8 mouse cellular contexts compared by ENCODE assay signal in genomic region chr11:116810983-116811901, GRCm38 (mm10). TPM values are rescaled to one million over a fixed set of nuclear protein-coding genes. Genes with fewer than 3 reads are reported as not detected.
DNase-seq lines count a peak whose midpoint lies in the region; ATAC-seq and TF ChIP-seq lines count a peak whose summit lies in the region.

No protein-coding gene starts in this region.

- 13% methylated on average over 29 of the region's 32 CpGs for WGBS in spleen, adult 2 months
- 19% methylated on average over 30 of the region's 32 CpGs for WGBS in heart, embryonic 12.5 days
- WGBS in midbrain, embryonic 15.5 days: 2% methylated on average over 29 of the region's 32 CpGs

- H3K4me1 ChIP-seq in spleen, adult 2 months (ENCODE audit: control insufficient read depth, insufficient read depth, insufficient read length): 0 out of 2 replicates have a peak, but pooled peaks cover 4% of the 10 kb centered on the region
- peaks cover 54% of the 10 kb centered on the region for H3K4me1 ChIP-seq in heart, embryonic 12.5 days (replicated peaks)
- peaks cover 68% of the 10 kb centered on the region for H3K4me1 ChIP-seq in midbrain, embryonic 15.5 days

- peak overlapping the region; percentile 47; the same call in 1 of the 2 replicates for H3K4me3 ChIP-seq in spleen, adult 2 months (ENCODE audit: extremely low read depth, insufficient read depth, insufficient read length)
- H3K4me3 ChIP-seq in heart, embryonic 12.5 days: peak overlapping the region; percentile 45
- H3K4me3 ChIP-seq in midbrain, embryonic 15.5 days: peak overlapping the region; percentile 32

- H3K27me3 ChIP-seq in spleen, adult 2 months (ENCODE audit: control insufficient read depth, insufficient read depth, low read length): no peaks in the 10 kb centered on the region; the same call in 1 of the 2 replicates
- H3K27me3 ChIP-seq in heart, embryonic 12.5 days (replicated peaks): peaks cover 10% of the 10 kb centered on the region
- no peaks in the 10 kb centered on the region for H3K27me3 ChIP-seq in midbrain, embryonic 15.5 days (replicated peaks)

- H3K4me2 ChIP-seq in heart, embryonic 12.5 days: peak overlapping the region; percentile 82
- peak overlapping the region; percentile 62 for H3K4me2 ChIP-seq in midbrain, embryonic 15.5 days

- no peak overlapping the region for H3K27ac ChIP-seq in spleen, adult 2 months (ENCODE audit: insufficient read depth, low read length)
- H3K27ac ChIP-seq in heart, embryonic 12.5 days (ENCODE audit: poor library complexity, severe bottlenecking): peak overlapping the region; percentile 61
- H3K27ac ChIP-seq in midbrain, embryonic 15.5 days: peak overlapping the region; percentile 98

- no peaks in the 10 kb centered on the region for H3K36me3 ChIP-seq in spleen, adult 2 months (ENCODE audit: control insufficient read depth, insufficient read depth, low read length)
- 0 out of 2 replicates have a peak, but pooled peaks cover 3% of the 10 kb centered on the region for H3K36me3 ChIP-seq in heart, embryonic 12.5 days
- no peaks in the 10 kb centered on the region for H3K36me3 ChIP-seq in midbrain, embryonic 15.5 days (replicated peaks)

- ATAC-seq in common myeloid progenitor, adult 5-6 weeks (replicated peaks; ENCODE audit: low read depth, poor library complexity, severe bottlenecking): peak; percentile 72
- peak; percentile 68 for ATAC-seq in heart, embryonic 12.5 days (ENCODE audit: insufficient number of reproducible peaks, low FRiP score)
- ATAC-seq in midbrain, embryonic 15.5 days (replicated peaks): peak; percentile 95

- peak overlapping the region; percentile 67 for H3K9ac ChIP-seq in heart, embryonic 12.5 days
- H3K9ac ChIP-seq in midbrain, embryonic 15.5 days: peak overlapping the region; percentile 60

- DNase-seq in spleen, adult 2 months (ENCODE audit: low read depth in 1 of 2, low spot score in 2 of 2): no peak
- no peak for DNase-seq in spleen, adult 12 weeks (ENCODE audit: low spot score)
- peak; percentile 71 for DNase-seq in kidney, postnatal 14 days
- peak; percentile 59 for DNase-seq in liver
- peak; percentile 86 for DNase-seq in telencephalon, adult 2 months (ENCODE audit: low read depth, low spot score)

- no peak for TF ChIP-seq POLR2A in spleen, adult 2 months (IDR thresholded peaks at IDR 0.05; ENCODE audit: low read depth, low read length)

- no peak for TF ChIP-seq CTCF in spleen, adult 2 months (IDR thresholded peaks at IDR 0.05; ENCODE audit: extremely low read depth, insufficient read depth, insufficient read length, insufficient replicate concordance)

- no peaks in the 10 kb centered on the region for H3K9me3 ChIP-seq in heart, embryonic 12.5 days (replicated peaks)
- H3K9me3 ChIP-seq in midbrain, embryonic 15.5 days: no peaks in the 10 kb centered on the region

RNA-seq across cellular contexts. Expression of gene Mxra7, which starts 16.6 kb away (rescaled TPM):
- polyA plus RNA-seq in spleen, adult 2 months (2012; rRNA removed): 18.6 and 25.0 TPM in 2 replicates
- 0.46 TPM in 1 of 2 replicates, not detected in the other for total RNA-seq in common myeloid progenitor, adult 5-6 weeks (2017)
- 24.7 and 27.0 TPM in 2 replicates for polyA plus RNA-seq in heart, embryonic 12.5 days (2016; fragmentation: Nextera tagmentation; extraction: Ambion mirVana)
- 25.1 and 26.9 TPM in 2 replicates for polyA plus RNA-seq in midbrain, embryonic 15.5 days (2015; fragmentation: Nextera tagmentation; extraction: Ambion mirVana)

RNA-seq across cellular contexts. Expression of gene Mettl23, which starts 31.8 kb away (rescaled TPM):
- polyA plus RNA-seq in spleen, adult 2 months (2012; rRNA removed): 30.9 and 35.7 TPM in 2 replicates
- total RNA-seq in common myeloid progenitor, adult 5-6 weeks (2017): 50.4 and 52.0 TPM in 2 replicates
- polyA plus RNA-seq in heart, embryonic 12.5 days (2016; fragmentation: Nextera tagmentation; extraction: Ambion mirVana): 55.5 and 57.4 TPM in 2 replicates
- polyA plus RNA-seq in midbrain, embryonic 15.5 days (2015; fragmentation: Nextera tagmentation; extraction: Ambion mirVana): 63.9 and 64.6 TPM in 2 replicates

RNA-seq across cellular contexts. Expression of gene Jmjd6, which starts 32.0 kb away (rescaled TPM):
- 21.7 and 23.3 TPM in 2 replicates for polyA plus RNA-seq in spleen, adult 2 months (2012; rRNA removed)
- total RNA-seq in common myeloid progenitor, adult 5-6 weeks (2017): 39.2 and 56.0 TPM in 2 replicates
- polyA plus RNA-seq in heart, embryonic 12.5 days (2016; fragmentation: Nextera tagmentation; extraction: Ambion mirVana): 76.9 and 77.8 TPM in 2 replicates
- polyA plus RNA-seq in midbrain, embryonic 15.5 days (2015; fragmentation: Nextera tagmentation; extraction: Ambion mirVana): 73.8 and 75.1 TPM in 2 replicates

RNA-seq across cellular contexts. Expression of gene St6galnac1, which starts 35.9 kb away (rescaled TPM):
- 0.04 and 0.86 TPM in 2 replicates for polyA plus RNA-seq in spleen, adult 2 months (2012; rRNA removed)
- not detected in 2 replicates for total RNA-seq in common myeloid progenitor, adult 5-6 weeks (2017)
- polyA plus RNA-seq in heart, embryonic 12.5 days (2016; fragmentation: Nextera tagmentation; extraction: Ambion mirVana): not detected in 2 replicates
- not detected in 2 replicates for polyA plus RNA-seq in midbrain, embryonic 15.5 days (2015; fragmentation: Nextera tagmentation; extraction: Ambion mirVana)

RNA-seq across cellular contexts. Expression of gene Mfsd11, which starts 41.0 kb away (rescaled TPM):
- 14.2 and 15.7 TPM in 2 replicates for polyA plus RNA-seq in spleen, adult 2 months (2012; rRNA removed)
- 4.5 and 5.4 TPM in 2 replicates for total RNA-seq in common myeloid progenitor, adult 5-6 weeks (2017)
- polyA plus RNA-seq in heart, embryonic 12.5 days (2016; fragmentation: Nextera tagmentation; extraction: Ambion mirVana): 37.6 and 39.9 TPM in 2 replicates
- polyA plus RNA-seq in midbrain, embryonic 15.5 days (2015; fragmentation: Nextera tagmentation; extraction: Ambion mirVana): 51.5 and 51.8 TPM in 2 replicates

Comparison
In these comparisons a context has a peak if more than half of its experiments do, and no peak if none do; other contexts are left out.
1. DNase-seq: peak in kidney, postnatal 14 days (single experiment), liver (single experiment) and telencephalon, adult 2 months (single experiment); none in spleen, adult 2 months (0 of 2) and spleen, adult 12 weeks (single experiment).
2. Peak in every context shown above with its lines, with median percentiles within 50 percentile points of each other: H3K4me3 ChIP-seq and ATAC-seq.